ENCODE assay signal across 8 mouse cellular contexts in genomic region chr2:51148975-51149374, GRCm38 (mm10). TPM values are rescaled to one million over a fixed set of nuclear protein-coding genes. Genes with fewer than 3 reads are reported as not detected.
DNase-seq lines count a peak whose midpoint lies in the region; ATAC-seq lines count a peak whose summit lies in the region.

Rnd3 (minus strand) TSS chr2:51149111.

- peak; percentile 80 for ATAC-seq in midbrain, embryonic 11.5 days (ENCODE audit: low FRiP score)

- peaks cover 8% of the 10 kb centered on the region for H3K4me1 ChIP-seq in midbrain, embryonic 11.5 days (ENCODE audit: control insufficient read depth, insufficient read depth, low read length)

- H3K27me3 ChIP-seq in midbrain, embryonic 11.5 days (ENCODE audit: control insufficient read depth, insufficient read depth, low read length) = no peaks in the 10 kb centered on the region

- H3K9ac ChIP-seq in midbrain, embryonic 11.5 days (ENCODE audit: low read length) = peak within 1 kb of the TSS; percentile 99

- H3K4me3 ChIP-seq in midbrain, embryonic 11.5 days (ENCODE audit: low read depth, low read length) = peak within 1 kb of the TSS; percentile 98

- no peaks in the 10 kb centered on the region for H3K9me3 ChIP-seq in midbrain, embryonic 11.5 days (ENCODE audit: control insufficient read depth, low read length)

- peak; percentile 98 for DNase-seq in adrenal gland, postnatal 10 days
- peak; percentile 94 for DNase-seq in embryo, embryonic 11.5 days (ENCODE audit: low read depth, low spot score)
- peak; percentile 75 for DNase-seq in gonadal fat pad, adult 2 months (ENCODE audit: low read depth)
- peak; percentile 96 for DNase-seq in kidney, adult 11 months
- peak; percentile 98 for DNase-seq in left cerebral cortex, postnatal 4 days
- DNase-seq in midbrain, embryonic 11.5 days (ENCODE audit: low spot score, missing footprints) = peak; percentile 99
- DNase-seq in right cerebral cortex, postnatal 4 days = peak; percentile 96
- DNase-seq in yolk sac, embryonic 10.5 days (ENCODE audit: low spot score) = peak; percentile 96

- intact Hi-C loops in left cerebral cortex, postnatal 4 days (cut with DNase I) = loop anchor here (2.0 to 10.0 kb wide), 4 partner anchors 144 to 842 kb away; no protein-coding TSS in a partner anchor

- H3K4me2 ChIP-seq in midbrain, embryonic 11.5 days = peak within 1 kb of the TSS; percentile 55

- peak within 1 kb of the TSS; percentile 89 for H3K27ac ChIP-seq in midbrain, embryonic 11.5 days (ENCODE audit: low read depth, low read length)

- H3K36me3 ChIP-seq in midbrain, embryonic 11.5 days (ENCODE audit: control insufficient read depth, insufficient read depth, low read length) = no peaks in the 10 kb centered on the region

- WGBS in midbrain, embryonic 11.5 days = under 1% methylated on average over 25 of the region's 25 CpGs

RNA-seq across cellular contexts. Expression of gene Rnd3, which starts in this region (rescaled TPM):
- 10 to 100 TPM; 37.9 to 38.1 TPM for total RNA-seq in adrenal gland, postnatal 10 days (2021)
- polyA plus RNA-seq in gonadal fat pad, adult 2 months (2012; rRNA removed) = 3.5 and 3.8 TPM in 2 replicates
- 10 to 100 TPM; 47.5 to 50.3 TPM for total RNA-seq in left cerebral cortex, postnatal 4 days (2021)
- polyA plus RNA-seq in midbrain, embryonic 11.5 days (2014; fragmentation: Nextera tagmentation; extraction: Ambion mirVana) = 338 and 393 TPM in 2 replicates

Comparison
In these comparisons a context has a peak if more than half of its experiments do, and no peak if none do; other contexts are left out.
1. Peak in every context shown above with its lines: DNase-seq, ATAC-seq, H3K4me3 ChIP-seq and H3K27ac ChIP-seq.
2. RNA of gene Rnd3 (polyA plus RNA-seq): 338 to 393 TPM in midbrain, embryonic 11.5 days; 3.5 to 3.8 TPM in gonadal fat pad, adult 2 months; every median in the first group is over 10 times any median in the second.